Comparison of ENCODE assay signal across 7 mouse cellular contexts in the genomic region with DNA sequence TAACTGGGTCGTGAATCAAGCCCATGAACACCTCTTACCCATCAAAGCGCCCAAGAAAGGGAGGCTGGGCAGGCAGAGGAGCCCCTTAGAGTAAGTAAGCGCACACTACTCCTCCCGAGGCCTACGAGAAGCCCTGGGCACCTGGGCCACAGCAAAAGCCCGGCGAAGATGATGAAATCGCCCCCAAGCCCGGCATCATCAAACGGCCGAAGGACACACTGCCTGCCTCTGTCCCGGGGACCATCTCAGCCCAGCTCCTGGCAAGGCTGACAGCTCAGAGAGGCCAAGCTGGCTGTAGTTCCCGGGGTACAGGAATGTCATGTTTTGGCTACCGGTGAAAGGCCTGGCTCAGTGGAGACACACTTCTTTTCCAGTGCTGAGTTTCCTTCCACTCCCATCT. TPM values are rescaled to one million over a fixed set of nuclear protein-coding genes. Genes with fewer than 3 reads are reported as not detected.
DNase-seq lines count a peak whose midpoint lies in the region; ATAC-seq and TF ChIP-seq lines count a peak whose summit lies in the region.

No protein-coding gene starts in this region.

- no peaks in the 10 kb centered on the region for H3K9me3 ChIP-seq in kidney, embryonic 15.5 days (replicated peaks)
- no peaks in the 10 kb centered on the region for H3K9me3 ChIP-seq in stomach, embryonic 16.5 days (replicated peaks; ENCODE audit: control insufficient read depth, low read length)
- no peaks in the 10 kb centered on the region for H3K9me3 ChIP-seq in stomach, postnatal 0 days (ENCODE audit: control insufficient read depth, low read length)

- TF ChIP-seq CTCF in stomach, postnatal 0 days (IDR thresholded peaks at IDR 0.05; ENCODE audit: low read depth): no peak

- ATAC-seq in kidney, embryonic 15.5 days (replicated peaks; ENCODE audit: low FRiP score): 0 out of 2 replicates have a peak, but pooled peaks have one; percentile 29
- no peak for ATAC-seq in stomach, embryonic 16.5 days (ENCODE audit: insufficient read depth, low FRiP score)
- no peak for ATAC-seq in stomach, postnatal 0 days (ENCODE audit: low FRiP score, low TSS enrichment)

- H3K4me2 ChIP-seq in kidney, embryonic 15.5 days: 0 out of 2 replicates have a peak overlapping the region, but pooled peaks have one; percentile 13
- no peak overlapping the region for H3K4me2 ChIP-seq in stomach, embryonic 16.5 days (ENCODE audit: low read depth, low read length)
- H3K4me2 ChIP-seq in stomach, postnatal 0 days (replicated peaks; ENCODE audit: low read depth): no peak overlapping the region

- H3K9ac ChIP-seq in kidney, embryonic 15.5 days: no peak overlapping the region
- H3K9ac ChIP-seq in stomach, embryonic 16.5 days (ENCODE audit: low read length): 0 out of 2 replicates have a peak overlapping the region, but pooled peaks have one; percentile 33
- no peak overlapping the region for H3K9ac ChIP-seq in stomach, postnatal 0 days (ENCODE audit: low read length)

- H3K27me3 ChIP-seq in kidney, embryonic 15.5 days: no peaks in the 10 kb centered on the region
- H3K27me3 ChIP-seq in stomach, embryonic 16.5 days (ENCODE audit: control insufficient read depth, insufficient read depth, low read length): no peaks in the 10 kb centered on the region
- no peaks in the 10 kb centered on the region for H3K27me3 ChIP-seq in stomach, postnatal 0 days (ENCODE audit: control insufficient read depth, insufficient read depth, low read length)

- intact Hi-C loops in gastrocnemius, postnatal 36 days (cut with DNase I): no loop called here

- WGBS in kidney, embryonic 15.5 days: 40% methylated on average over 14 of the region's 14 CpGs
- WGBS in stomach, embryonic 16.5 days: 79% methylated on average over 14 of the region's 14 CpGs
- 72% methylated on average over 14 of the region's 14 CpGs for WGBS in stomach, postnatal 0 days

- H3K4me3 ChIP-seq in kidney, embryonic 15.5 days (replicated peaks): no peak overlapping the region
- H3K4me3 ChIP-seq in stomach, embryonic 16.5 days (replicated peaks; ENCODE audit: low read length): no peak overlapping the region
- H3K4me3 ChIP-seq in stomach, postnatal 0 days (ENCODE audit: low read depth, low read length): no peak overlapping the region

- no peak for DNase-seq in kidney, adult 8-10 months
- DNase-seq in stomach, postnatal 0 days (ENCODE audit: low spot score): no peak
- DNase-seq in gastrocnemius, postnatal 36 days: peak; percentile 45 to 56
- no peak for DNase-seq in spleen, postnatal 4 days (ENCODE audit: low spot score in 2 of 2)
- no peak for DNase-seq in thymus, postnatal 36 days

- peaks cover 70% of the 10 kb centered on the region for H3K4me1 ChIP-seq in kidney, embryonic 15.5 days
- peaks cover 13% of the 10 kb centered on the region; the same call in 1 of the 2 replicates for H3K4me1 ChIP-seq in stomach, embryonic 16.5 days (ENCODE audit: control insufficient read depth, insufficient read depth, low read length)
- 0 out of 2 replicates have a peak, but pooled peaks cover under 1% of the 10 kb centered on the region for H3K4me1 ChIP-seq in stomach, postnatal 0 days (replicated peaks; ENCODE audit: control insufficient read depth, insufficient read depth)

- peaks cover 75% of the 10 kb centered on the region for H3K36me3 ChIP-seq in kidney, embryonic 15.5 days
- no peaks in the 10 kb centered on the region for H3K36me3 ChIP-seq in stomach, embryonic 16.5 days (ENCODE audit: control insufficient read depth, insufficient read depth, low read length)
- H3K36me3 ChIP-seq in stomach, postnatal 0 days (ENCODE audit: control insufficient read depth, insufficient read depth, low read length): no peaks in the 10 kb centered on the region; the same call in 1 of the 2 replicates

- peak overlapping the region; percentile 68 for H3K27ac ChIP-seq in kidney, embryonic 15.5 days
- H3K27ac ChIP-seq in stomach, embryonic 16.5 days (ENCODE audit: low read length): peak overlapping the region; percentile 34; the same call in 1 of the 2 replicates
- no peak overlapping the region for H3K27ac ChIP-seq in stomach, postnatal 0 days (replicated peaks)

- no peak for TF ChIP-seq EP300 in stomach, postnatal 0 days (optimal IDR thresholded peaks at IDR 0.05)

RNA-seq across cellular contexts. Expression of a gene that starts 23.8 kb away (rescaled TPM):
- 10.6 and 12.3 TPM in 2 replicates for polyA plus RNA-seq in kidney, embryonic 15.5 days (2015; fragmentation: Nextera tagmentation; extraction: Ambion mirVana)
- polyA plus RNA-seq in stomach, embryonic 16.5 days (2015; fragmentation: Nextera tagmentation; extraction: Ambion mirVana): 3.0 and 3.3 TPM in 2 replicates
- 6.0 and 7.3 TPM in 2 replicates for polyA plus RNA-seq in stomach, postnatal 0 days (2015; fragmentation: Nextera tagmentation; extraction: Ambion mirVana)
- total RNA-seq in gastrocnemius, postnatal 36 days (2021): 1 to 10 TPM; 3.3 to 4.0 TPM

Comparison
In these comparisons a context has a peak if more than half of its experiments do, and no peak if none do; other contexts are left out.
1. DNase-seq: peak in gastrocnemius, postnatal 36 days (2 of 2); none in kidney, adult 8-10 months (0 of 2), stomach, postnatal 0 days (single experiment), spleen, postnatal 4 days (0 of 2) and thymus, postnatal 36 days (0 of 2).